Mouse (Mus musculus) adipocyte (in vitro differentiated cells): ENCODE results near the gene Sec14l5.
A peak's percentile ranks its signal among the peaks of the same experiment; 100 is the strongest.
"Not testable (repeated sequence)": the region's sequence is repeated elsewhere in the genome, so short reads cannot be mapped to it uniquely, and the experiment has no call there.

Experiments
- DNase-seq: peaks from one replicate; pipeline ENCODE4 v3.0.0-alpha.2; 2016; ENCODE audit warnings: low spot score

Gene Sec14l5

GRCm38 (mm10) chr16:5216686-5217085, 69.8 kb downstream of the Sec14l5 start:
- no peak for DNase-seq

DNA sequence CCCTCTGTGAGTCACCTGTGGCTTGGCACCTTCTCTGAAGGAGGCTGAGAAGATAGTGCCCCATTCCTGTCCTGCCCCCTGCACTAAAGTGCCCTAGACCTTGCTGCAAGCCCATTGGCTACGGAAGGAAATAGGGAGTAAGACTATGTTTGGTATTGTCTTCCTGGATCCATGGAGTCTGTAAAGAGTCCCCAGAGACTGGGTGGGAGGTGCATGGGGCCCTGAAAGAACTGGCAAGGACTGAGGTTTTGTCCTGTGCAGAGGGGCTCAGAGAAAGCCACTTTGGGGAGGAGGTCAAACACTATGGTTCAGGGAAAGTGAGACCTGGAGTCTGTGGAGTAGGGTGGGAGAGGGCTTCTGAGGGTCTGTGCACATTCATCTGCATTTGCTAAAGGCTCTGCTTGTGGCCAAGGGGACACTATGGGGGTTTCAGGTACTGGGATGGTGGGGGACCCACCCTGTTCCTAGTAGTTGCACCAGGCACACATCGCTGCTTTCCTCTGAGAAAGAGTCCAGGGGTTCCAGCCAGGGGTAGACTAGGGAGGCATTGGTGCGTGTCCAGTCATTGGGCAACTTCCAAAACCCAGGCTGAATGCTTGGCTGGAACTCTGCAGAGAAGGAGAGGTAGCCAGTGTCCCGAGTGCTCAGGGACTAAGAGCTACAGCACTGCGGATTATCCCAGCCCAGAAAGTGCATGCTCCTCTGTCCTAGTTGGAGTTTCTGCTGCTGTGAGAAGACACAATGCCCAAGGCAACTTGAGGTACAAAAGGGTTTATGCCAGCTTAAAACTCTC, 70.6 kb downstream of the Sec14l5 start:
- DNase-seq, result peak; percentile 65

- no peak for DNase-seq
Observed at GRCm38 (mm10) chr16:5221403-5221802, 74.5 kb downstream of the Sec14l5 start.

DNA sequence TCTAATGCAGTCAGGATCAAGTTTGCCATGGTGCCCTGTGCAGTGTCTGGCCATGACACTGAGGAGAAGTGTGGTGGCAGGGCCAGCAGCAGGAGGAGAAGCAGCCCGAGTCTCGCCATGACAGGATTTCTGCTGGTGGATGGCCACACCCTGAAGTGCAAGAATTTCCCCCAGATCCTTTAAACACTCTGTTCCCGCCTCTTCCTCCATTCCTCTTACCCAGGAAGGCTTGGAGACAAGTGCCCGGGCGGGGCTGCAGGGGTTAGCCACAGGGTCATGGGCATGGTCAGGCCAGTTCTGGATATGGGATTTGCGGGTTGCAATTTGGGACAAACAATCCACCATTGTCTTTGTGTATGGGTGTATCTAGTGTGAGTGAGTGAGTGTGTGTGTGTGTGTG, 75.2 kb downstream of the Sec14l5 start, which contains the start of gene AU021092:
AU021092 (minus strand) TSS at position 160 of the 400 bp plus-strand sequence.
- DNase-seq, result no peak

DNA sequence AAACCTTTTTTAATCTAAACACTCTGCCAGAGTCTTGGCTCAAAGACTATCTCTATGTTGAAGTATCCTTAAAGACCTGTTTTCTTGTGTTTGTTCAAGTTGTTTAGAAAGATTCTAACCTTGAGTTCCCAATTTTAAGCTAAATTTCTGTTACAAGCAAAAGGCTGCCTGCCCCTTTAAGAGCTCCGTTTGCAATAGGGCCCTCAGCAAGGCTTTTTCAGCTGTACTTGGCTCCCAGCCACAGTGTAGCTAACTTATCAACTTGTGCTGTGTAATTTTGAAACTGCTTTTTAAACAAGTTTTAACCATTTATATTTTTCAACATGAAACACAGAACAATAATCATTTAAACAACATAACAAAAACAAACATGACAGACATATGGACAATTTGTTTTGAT, 79.6 kb downstream of the Sec14l5 start:
- DNase-seq, result not testable (repeated sequence)

- not testable (repeated sequence) for DNase-seq
Observed at GRCm38 (mm10) chr16:5227501-5227900, 80.6 kb downstream of the Sec14l5 start.

DNA sequence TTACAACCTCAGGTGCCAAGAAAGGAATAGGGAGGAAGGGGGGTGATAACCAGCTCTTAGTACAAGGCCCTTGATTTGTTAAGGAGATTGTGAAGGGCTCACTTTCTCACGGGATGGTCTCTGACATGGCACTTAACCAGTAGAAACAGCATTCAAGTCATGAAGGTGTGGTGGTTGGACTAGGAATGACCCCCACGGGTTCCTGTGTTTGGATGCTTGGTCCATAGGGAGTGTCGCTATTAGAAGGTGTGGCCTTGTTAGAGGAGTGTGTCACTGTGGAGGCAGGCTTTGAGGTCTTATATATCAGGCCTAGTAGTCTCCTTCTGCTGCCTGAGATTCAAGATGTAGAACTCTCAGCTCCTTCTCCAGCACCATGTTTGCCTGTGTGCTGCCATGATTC, 81.2 kb downstream of the Sec14l5 start:
- DNase-seq, result not testable (repeated sequence)

GRCm38 (mm10) chr16:5232982-5233381, 86.1 kb downstream of the Sec14l5 start:
- no peak for DNase-seq

DNA sequence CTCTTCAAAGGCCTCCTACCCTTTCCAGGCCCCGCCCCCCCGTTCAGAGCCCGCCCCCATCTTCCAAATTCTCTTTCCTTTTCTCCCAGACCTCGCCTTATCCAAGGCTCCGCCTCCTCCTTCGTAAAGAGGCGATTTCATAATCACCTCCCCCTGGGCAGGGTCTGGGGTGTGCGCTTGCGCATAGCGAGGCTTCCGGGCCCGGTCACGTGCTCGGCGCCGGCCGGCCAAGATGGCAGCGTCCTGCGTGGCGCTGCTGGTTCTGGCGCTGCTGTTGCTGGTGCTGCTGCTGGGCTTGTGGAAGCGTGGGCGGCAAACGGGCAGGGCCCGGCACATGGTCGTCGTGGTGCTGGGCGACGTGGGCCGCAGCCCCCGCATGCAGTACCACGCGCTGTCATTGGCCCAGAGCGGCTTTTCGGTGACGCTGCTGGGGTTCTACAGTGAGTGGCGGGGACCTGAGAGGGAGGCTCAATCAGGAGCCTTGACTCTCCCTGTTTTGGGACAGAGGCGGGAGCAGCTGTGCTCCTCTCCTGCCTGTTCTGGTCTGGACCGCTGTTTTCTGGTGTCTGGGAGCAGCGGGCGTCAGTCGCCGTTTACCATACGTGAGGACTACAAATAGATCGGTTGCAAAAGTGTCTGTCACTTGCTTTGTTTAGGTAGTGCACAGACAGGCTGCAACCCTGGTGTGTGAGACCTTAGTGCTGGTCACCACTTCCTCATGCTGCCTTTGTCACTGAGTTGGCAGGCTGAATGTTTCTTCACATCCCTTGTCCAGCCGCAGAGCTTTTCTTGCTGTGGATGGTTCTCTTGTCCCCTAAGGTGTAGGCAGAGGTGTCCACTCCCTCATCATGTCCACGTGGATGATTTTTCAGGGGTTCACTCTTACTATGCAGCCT, 86.8 kb downstream of the Sec14l5 start, which contains the start of gene Alg1:
Alg1 (plus strand) TSS at position 204 of the 896 bp plus-strand sequence.
- peak; percentile 99 for DNase-seq
